Comparison of ENCODE assay signal across 8 mouse cellular contexts in the genomic region with DNA sequence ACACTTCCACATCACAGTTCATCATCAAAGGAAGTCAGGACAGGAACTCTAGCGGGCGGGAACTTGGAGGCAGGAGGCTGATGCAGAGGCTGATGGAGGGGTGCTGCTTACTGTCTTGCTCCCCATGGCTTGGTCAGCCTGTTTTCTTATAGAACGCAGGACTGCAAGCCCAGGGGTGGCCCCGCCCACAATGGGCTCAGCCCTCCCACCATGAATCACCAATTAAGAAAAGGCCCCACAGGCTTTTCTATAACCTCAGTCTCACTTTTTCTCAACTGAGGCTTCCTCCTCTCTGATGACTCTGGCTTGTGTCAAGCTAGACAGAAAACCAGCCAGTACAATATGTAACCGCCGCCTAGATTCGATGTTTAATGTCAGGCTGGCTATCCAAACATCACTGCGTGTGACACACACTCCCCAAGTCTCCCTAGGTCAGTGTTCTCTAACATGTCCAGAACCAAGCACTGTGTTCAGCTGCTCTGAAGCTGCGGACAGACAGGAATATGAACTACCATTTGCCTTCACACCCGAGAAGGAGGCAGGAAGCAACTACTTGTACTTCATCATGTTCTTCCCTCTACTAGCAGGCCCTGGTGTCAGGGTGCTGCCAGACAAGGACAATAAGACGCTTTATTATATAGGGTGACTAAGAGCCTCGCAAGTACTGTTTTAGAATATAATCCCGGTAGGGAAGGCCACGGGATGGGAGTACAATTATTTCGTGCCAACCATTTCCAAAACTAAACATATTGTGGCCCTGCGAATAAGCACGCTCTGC. TPM values are rescaled to one million over a fixed set of nuclear protein-coding genes. Genes with fewer than 3 reads are reported as not detected.
A peak's percentile ranks its signal among the peaks of the same experiment; 100 is the strongest.
DNase-seq lines count a peak whose midpoint lies in the region; ATAC-seq and TF ChIP-seq lines count a peak whose summit lies in the region.

No protein-coding gene starts in this region.

- no peak for ATAC-seq in heart, embryonic 11.5 days (replicated peaks; ENCODE audit: insufficient number of reproducible peaks, low FRiP score, low TSS enrichment)
- ATAC-seq in limb, embryonic 11.5 days (ENCODE audit: insufficient number of reproducible peaks, low FRiP score, low TSS enrichment, low read depth), result no peak
- no peak for ATAC-seq in midbrain, embryonic 11.5 days (ENCODE audit: low FRiP score)

- no peak for TF ChIP-seq POLR2A in bone marrow macrophage, adult 2 months (IDR thresholded peaks at IDR 0.05; ENCODE audit: borderline replicate concordance, low read depth, low read length)

- H3K9ac ChIP-seq in heart, embryonic 11.5 days (ENCODE audit: low read depth, low read length), result peak overlapping the region; percentile 96
- peak overlapping the region; percentile 85; the same call in 1 of the 2 replicates for H3K9ac ChIP-seq in limb, embryonic 11.5 days (ENCODE audit: low read length)
- H3K9ac ChIP-seq in midbrain, embryonic 11.5 days (ENCODE audit: low read length), result peak overlapping the region; percentile 90

- no peak for TF ChIP-seq CTCF in layer of hippocampus, adult 2 months (conservative IDR thresholded peaks at IDR 0.05)
- TF ChIP-seq CTCF in bone marrow macrophage, adult 2 months (IDR thresholded peaks at IDR 0.05; ENCODE audit: low read depth, low read length), result no peak

- no peak for DNase-seq in layer of hippocampus, adult 2 months (ENCODE audit: low spot score in 2 of 2)
- no peak for DNase-seq in layer of hippocampus, adult 8-10 months (ENCODE audit: low spot score in 2 of 2)
- peak; percentile 61 for DNase-seq in limb, embryonic 11.5 days (ENCODE audit: low spot score)
- DNase-seq in midbrain, embryonic 11.5 days (ENCODE audit: low spot score, missing footprints), result peak; percentile 92
- DNase-seq in thymus, postnatal 0 days (ENCODE audit: low spot score), result peak; percentile 49
- no peak for DNase-seq in right cerebral cortex, adult 18-20 months

- H3K9me3 ChIP-seq in heart, embryonic 11.5 days (replicated peaks; ENCODE audit: control insufficient read depth, low read length), result no peaks in the 10 kb centered on the region
- H3K9me3 ChIP-seq in limb, embryonic 11.5 days (ENCODE audit: control insufficient read depth, low read length), result no peaks in the 10 kb centered on the region
- H3K9me3 ChIP-seq in midbrain, embryonic 11.5 days (ENCODE audit: control insufficient read depth, low read length), result no peaks in the 10 kb centered on the region

- no peaks in the 10 kb centered on the region for H3K27me3 ChIP-seq in heart, embryonic 11.5 days (ENCODE audit: control insufficient read depth, insufficient read depth, low read length)
- H3K27me3 ChIP-seq in limb, embryonic 11.5 days (ENCODE audit: control insufficient read depth, insufficient read depth, low read length), result no peaks in the 10 kb centered on the region
- no peaks in the 10 kb centered on the region for H3K27me3 ChIP-seq in midbrain, embryonic 11.5 days (ENCODE audit: control insufficient read depth, insufficient read depth, low read length)

- H3K36me3 ChIP-seq in heart, embryonic 11.5 days (ENCODE audit: control insufficient read depth, insufficient read depth, low read length), result no peaks in the 10 kb centered on the region; the same call in 1 of the 2 replicates
- no peaks in the 10 kb centered on the region for H3K36me3 ChIP-seq in limb, embryonic 11.5 days (ENCODE audit: control insufficient read depth, insufficient read depth, low read length)
- no peaks in the 10 kb centered on the region for H3K36me3 ChIP-seq in midbrain, embryonic 11.5 days (ENCODE audit: control insufficient read depth, insufficient read depth, low read length)

- H3K4me3 ChIP-seq in layer of hippocampus, adult 2 months, result peak overlapping the region; percentile 83
- peak overlapping the region; percentile 64 for H3K4me3 ChIP-seq in bone marrow macrophage, adult 2 months (ENCODE audit: insufficient read depth, low read length)
- peak overlapping the region; percentile 86 for H3K4me3 ChIP-seq in heart, embryonic 11.5 days (ENCODE audit: low read depth, low read length)
- peak overlapping the region; percentile 93 for H3K4me3 ChIP-seq in limb, embryonic 11.5 days (ENCODE audit: low read depth, low read length)
- H3K4me3 ChIP-seq in midbrain, embryonic 11.5 days (ENCODE audit: low read depth, low read length), result peak overlapping the region; percentile 96

- 12% methylated on average over 17 of the region's 17 CpGs for WGBS in heart, embryonic 11.5 days (ENCODE audit: insufficient replicate concordance)
- WGBS in limb, embryonic 11.5 days, result 26% methylated on average over 17 of the region's 17 CpGs
- 30% methylated on average over 17 of the region's 17 CpGs for WGBS in midbrain, embryonic 11.5 days

- peaks cover 51% of the 10 kb centered on the region for H3K4me1 ChIP-seq in bone marrow macrophage, adult 2 months (ENCODE audit: control insufficient read depth, insufficient read depth, low read length)
- peaks cover 53% of the 10 kb centered on the region for H3K4me1 ChIP-seq in heart, embryonic 11.5 days (ENCODE audit: control insufficient read depth, insufficient read depth, low read length)
- peaks cover 7% of the 10 kb centered on the region for H3K4me1 ChIP-seq in limb, embryonic 11.5 days (ENCODE audit: control insufficient read depth, insufficient read depth, low read length)
- H3K4me1 ChIP-seq in midbrain, embryonic 11.5 days (ENCODE audit: control insufficient read depth, insufficient read depth, low read length), result peaks cover 28% of the 10 kb centered on the region

- peak overlapping the region; percentile 95 for H3K27ac ChIP-seq in layer of hippocampus, adult 2 months
- peak overlapping the region; percentile 78 for H3K27ac ChIP-seq in bone marrow macrophage, adult 2 months (ENCODE audit: insufficient read depth, low read depth, low read length)
- peak overlapping the region; percentile 96 for H3K27ac ChIP-seq in heart, embryonic 11.5 days (ENCODE audit: low read depth, low read length)
- H3K27ac ChIP-seq in limb, embryonic 11.5 days (replicated peaks; ENCODE audit: low read depth, low read length), result no peak overlapping the region
- H3K27ac ChIP-seq in midbrain, embryonic 11.5 days (ENCODE audit: low read depth, low read length), result peak overlapping the region; percentile 96

- peak overlapping the region; percentile 87 for H3K4me2 ChIP-seq in heart, embryonic 11.5 days
- peak overlapping the region; percentile 87 for H3K4me2 ChIP-seq in limb, embryonic 11.5 days (ENCODE audit: low read depth, severe bottlenecking)
- H3K4me2 ChIP-seq in midbrain, embryonic 11.5 days, result peak overlapping the region; percentile 62

RNA-seq across cellular contexts. Expression of gene Coro1c, which starts 1.4 kb away (rescaled TPM):
- 100 to 1,000 TPM in 1 of 2 experiments, 10 to 100 TPM in 1; 95.2 to 101 TPM for total RNA-seq in layer of hippocampus, adult 2 months (2021)
- 100 to 1,000 TPM in 1 of 4 experiments, 10 to 100 TPM in 3; 89.3 to 106 (median 94.0) TPM for total RNA-seq in layer of hippocampus, adult 8-10 months (2022)
- polyA plus RNA-seq in bone marrow macrophage, adult 2 months (2012; ENCODE audit: insufficient read depth, insufficient read length, missing spikeins), result 156 and 194 TPM in 2 replicates
- polyA plus RNA-seq in heart, embryonic 11.5 days (2014; fragmentation: Nextera tagmentation; extraction: Ambion mirVana), result 113 and 140 TPM in 2 replicates
- 94.9 and 107 TPM in 2 replicates for polyA plus RNA-seq in limb, embryonic 11.5 days (2014; fragmentation: Nextera tagmentation; extraction: Ambion mirVana)
- 201 and 205 TPM in 2 replicates for polyA plus RNA-seq in midbrain, embryonic 11.5 days (2014; fragmentation: Nextera tagmentation; extraction: Ambion mirVana)
- 71.3 and 75.3 TPM in 2 replicates for polyA plus RNA-seq in thymus, postnatal 0 days (2015; fragmentation: Nextera tagmentation; extraction: Ambion mirVana)

Comparison
In these comparisons a context has a peak if more than half of its experiments do, and no peak if none do; other contexts are left out.
1. DNase-seq: peak in limb, embryonic 11.5 days (single experiment), midbrain, embryonic 11.5 days (single experiment) and thymus, postnatal 0 days (single experiment); none in layer of hippocampus, adult 2 months (0 of 2), layer of hippocampus, adult 8-10 months (0 of 2) and right cerebral cortex, adult 18-20 months (single experiment).
2. Peak in every context shown above with its lines, with median percentiles within 50 percentile points of each other: H3K4me3 ChIP-seq, H3K4me2 ChIP-seq and H3K9ac ChIP-seq.